ENCODE assay signal across 8 mouse cellular contexts in the genomic region with DNA sequence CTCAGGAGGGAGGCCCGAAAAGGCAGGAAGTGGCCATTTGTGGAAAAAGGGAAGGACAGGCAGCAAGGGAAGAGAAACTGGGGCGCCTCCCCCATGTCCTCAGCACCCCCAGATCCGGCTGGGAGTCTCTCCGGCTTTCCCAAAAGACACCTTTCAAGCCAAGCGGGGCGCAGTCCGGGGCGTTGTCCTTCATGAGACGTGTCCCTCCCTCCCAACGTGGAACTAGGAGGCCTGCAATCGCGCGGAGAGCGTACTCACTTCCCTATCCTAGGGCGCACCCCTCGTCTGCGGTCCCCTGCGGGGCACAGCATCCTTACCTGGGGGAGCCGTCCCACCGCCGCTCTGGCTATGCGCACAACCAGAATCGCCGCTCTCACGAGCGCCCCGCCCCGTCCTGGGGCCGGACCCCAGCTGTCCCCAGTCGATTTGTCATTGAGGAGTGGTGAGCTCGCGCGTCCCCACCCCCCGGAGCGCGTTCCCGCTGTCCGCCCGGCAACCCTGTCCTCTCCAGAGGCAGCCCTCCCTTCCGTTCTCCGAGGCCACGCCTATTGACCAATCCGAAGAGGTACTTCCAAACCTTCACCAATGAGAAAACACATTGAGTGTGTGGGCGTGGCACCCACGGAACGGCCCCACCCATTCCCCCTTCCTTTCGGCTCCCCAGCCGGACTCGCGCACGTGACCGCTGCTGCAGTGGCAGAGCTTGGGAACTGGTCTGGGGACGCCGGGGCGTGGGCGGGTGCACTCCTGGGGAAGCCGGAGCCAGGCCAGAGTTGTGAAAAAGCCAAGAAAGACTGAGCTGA. TPM values are rescaled to one million over a fixed set of nuclear protein-coding genes. Genes with fewer than 3 reads are reported as not detected.
A peak's percentile ranks its signal among the peaks of the same experiment; 100 is the strongest.
DNase-seq lines count a peak whose midpoint lies in the region; ATAC-seq and TF ChIP-seq lines count a peak whose summit lies in the region.

A gene (minus strand): TSS at position 535 of the 803 bp plus-strand sequence.

- under 1% methylated on average over 57 of the region's 57 CpGs for WGBS in kidney, embryonic 14.5 days
- WGBS in limb, embryonic 15.5 days = under 1% methylated on average over 56 of the region's 57 CpGs

- ATAC-seq in kidney, embryonic 14.5 days (ENCODE audit: low FRiP score, low TSS enrichment) = peak; percentile 98
- peak; percentile 96 for ATAC-seq in limb, embryonic 15.5 days (ENCODE audit: insufficient number of reproducible peaks, low FRiP score, low TSS enrichment, low read depth)

- no peaks in the 10 kb centered on the region for H3K27me3 ChIP-seq in kidney, embryonic 14.5 days (ENCODE audit: control insufficient read depth, insufficient read depth, low read length)
- no peaks in the 10 kb centered on the region for H3K27me3 ChIP-seq in limb, embryonic 15.5 days

- peak; percentile 98 for DNase-seq in A20 (ENCODE audit: low read depth, low spot score)
- DNase-seq in heart, adult 9 months (ENCODE audit: low spot score in 2 of 2) = peak; percentile 100
- peak; percentile 93 to 96 for DNase-seq in monocyte, adult 2 months (ENCODE audit: low read depth in 1 of 2, low spot score in 2 of 2)
- DNase-seq in spleen, postnatal 36 days (ENCODE audit: low spot score in 2 of 2) = peak; percentile 92 to 93

- H3K36me3 ChIP-seq in kidney, embryonic 14.5 days (ENCODE audit: control insufficient read depth, insufficient read depth, low read length) = no peaks in the 10 kb centered on the region
- H3K36me3 ChIP-seq in limb, embryonic 15.5 days = peaks cover 4% of the 10 kb centered on the region

- no peak; the same call in 1 of the 2 replicates for TF ChIP-seq POLR2A in bone marrow macrophage, adult 2 months (IDR thresholded peaks at IDR 0.05; ENCODE audit: borderline replicate concordance, low read depth, low read length)
- TF ChIP-seq POLR2A in embryonic fibroblast, embryonic 13.5 days (IDR thresholded peaks at IDR 0.05; ENCODE audit: low read depth, low read length) = peak; percentile 87

- H3K4me2 ChIP-seq in kidney, embryonic 14.5 days (replicated peaks; ENCODE audit: low read depth, low read length) = peak within 1 kb of the TSS; percentile 65
- peak within 1 kb of the TSS; percentile 72 for H3K4me2 ChIP-seq in limb, embryonic 15.5 days

- H3K4me3 ChIP-seq in bone marrow macrophage, adult 2 months (ENCODE audit: insufficient read depth, low read length) = peak within 1 kb of the TSS; percentile 85
- peak within 1 kb of the TSS; percentile 81 for H3K4me3 ChIP-seq in embryonic fibroblast, embryonic 13.5 days (ENCODE audit: insufficient read depth, low read length)
- H3K4me3 ChIP-seq in kidney, embryonic 14.5 days (ENCODE audit: low read length) = peak within 1 kb of the TSS; percentile 73
- H3K4me3 ChIP-seq in limb, embryonic 15.5 days = peak within 1 kb of the TSS; percentile 84

- peak within 1 kb of the TSS; percentile 96 for H3K27ac ChIP-seq in bone marrow macrophage, adult 2 months (ENCODE audit: insufficient read depth, low read depth, low read length)
- peak within 1 kb of the TSS; percentile 74 for H3K27ac ChIP-seq in embryonic fibroblast, embryonic 13.5 days (ENCODE audit: insufficient read depth, low read length)
- H3K27ac ChIP-seq in kidney, embryonic 14.5 days (ENCODE audit: low read depth, low read length) = peak within 1 kb of the TSS; percentile 74; the same call in 1 of the 2 replicates
- peak within 1 kb of the TSS; percentile 81 for H3K27ac ChIP-seq in limb, embryonic 15.5 days

- no peak for TF ChIP-seq CTCF in bone marrow macrophage, adult 2 months (IDR thresholded peaks at IDR 0.05; ENCODE audit: low read depth, low read length)
- no peak for TF ChIP-seq CTCF in embryonic fibroblast, embryonic 13.5 days (IDR thresholded peaks at IDR 0.05; ENCODE audit: borderline replicate concordance, insufficient read depth, low read length)

- H3K9me3 ChIP-seq in kidney, embryonic 14.5 days (ENCODE audit: control insufficient read depth, low read length) = no peaks in the 10 kb centered on the region
- no peaks in the 10 kb centered on the region for H3K9me3 ChIP-seq in limb, embryonic 15.5 days

- H3K4me1 ChIP-seq in bone marrow macrophage, adult 2 months (ENCODE audit: control insufficient read depth, insufficient read depth, low read length) = peaks cover 30% of the 10 kb centered on the region
- H3K4me1 ChIP-seq in embryonic fibroblast, embryonic 13.5 days (ENCODE audit: control insufficient read depth, insufficient read depth, low read length) = peaks cover 6% of the 10 kb centered on the region; the same call in 1 of the 2 replicates
- H3K4me1 ChIP-seq in kidney, embryonic 14.5 days (ENCODE audit: control insufficient read depth, insufficient read depth, low read length) = peaks cover 25% of the 10 kb centered on the region; the same call in 1 of the 2 replicates
- peaks cover 27% of the 10 kb centered on the region for H3K4me1 ChIP-seq in limb, embryonic 15.5 days

- H3K9ac ChIP-seq in kidney, embryonic 14.5 days (ENCODE audit: low read depth, low read length) = peak within 1 kb of the TSS; percentile 65
- peak within 1 kb of the TSS; percentile 53 for H3K9ac ChIP-seq in limb, embryonic 15.5 days

RNA-seq across cellular contexts. Expression of the gene that starts here (rescaled TPM):
- 81.8 and 82.8 TPM in 2 replicates for polyA plus RNA-seq in bone marrow macrophage, adult 2 months (2012; ENCODE audit: insufficient read depth, insufficient read length, missing spikeins)
- polyA plus RNA-seq in embryonic fibroblast, embryonic 13.5 days (2011; ENCODE audit: insufficient read length, low read depth, missing spikeins) = 66.1 and 70.7 TPM in 2 replicates
- 84.7 and 123 TPM in 2 replicates for polyA plus RNA-seq in kidney, embryonic 14.5 days (2014; fragmentation: Nextera tagmentation; extraction: Ambion mirVana)
- 135 and 136 TPM in 2 replicates for polyA plus RNA-seq in limb, embryonic 15.5 days (2015; fragmentation: Nextera tagmentation; extraction: Ambion mirVana)

Comparison
In these comparisons a context has a peak if more than half of its experiments do, and no peak if none do; other contexts are left out.
1. Peak in every context shown above with its lines: DNase-seq, ATAC-seq, H3K4me3 ChIP-seq and H3K27ac ChIP-seq.